Mouse (Mus musculus) A20 (cell line): Measurements from ENCODE around the gene Fhl3.
"Not testable (repeated sequence)": the region's sequence is repeated elsewhere in the genome, so short reads cannot be mapped to it uniquely, and the experiment has no call there.

Experiments used
- DNase-seq: peaks from one replicate; pipeline ENCODE4 v3.0.0-alpha.2; 2011; ENCODE audit warnings: low read depth, low spot score

Fhl3 gene

GRCm38 (mm10) chr4:124708518-124709477, 8.3 kb downstream of the Fhl3 start:
- DNase-seq, result peak; percentile 96

DNA sequence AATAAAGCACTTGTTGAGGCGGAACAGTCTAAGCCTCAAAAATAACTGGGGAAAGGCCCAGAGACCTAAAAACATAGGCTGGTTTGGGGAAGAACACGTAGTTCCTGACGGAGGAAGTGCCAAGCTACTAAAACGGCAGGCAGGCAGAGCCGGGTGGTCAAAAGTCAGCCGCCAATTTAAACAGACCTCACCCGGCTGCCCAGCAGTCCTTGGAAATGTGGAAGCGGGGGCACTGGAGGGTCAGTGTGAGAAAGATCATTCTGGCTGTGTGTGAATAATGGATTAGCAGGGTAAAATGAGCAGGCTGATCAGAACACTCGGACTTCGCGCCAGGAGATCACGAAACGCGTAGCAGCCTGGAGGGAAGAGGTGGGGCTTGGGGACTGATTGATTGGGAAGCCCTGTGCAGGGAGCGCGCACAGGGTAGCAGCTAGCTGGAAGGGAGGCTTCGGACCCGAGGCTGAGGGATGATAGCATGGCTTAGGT, 9.5 kb downstream of the Fhl3 start:
- peak; percentile 81 for DNase-seq

GRCm38 (mm10) chr4:124710776-124711291, 10.3 kb downstream of the Fhl3 start:
- DNase-seq, result peak; percentile 83

DNA sequence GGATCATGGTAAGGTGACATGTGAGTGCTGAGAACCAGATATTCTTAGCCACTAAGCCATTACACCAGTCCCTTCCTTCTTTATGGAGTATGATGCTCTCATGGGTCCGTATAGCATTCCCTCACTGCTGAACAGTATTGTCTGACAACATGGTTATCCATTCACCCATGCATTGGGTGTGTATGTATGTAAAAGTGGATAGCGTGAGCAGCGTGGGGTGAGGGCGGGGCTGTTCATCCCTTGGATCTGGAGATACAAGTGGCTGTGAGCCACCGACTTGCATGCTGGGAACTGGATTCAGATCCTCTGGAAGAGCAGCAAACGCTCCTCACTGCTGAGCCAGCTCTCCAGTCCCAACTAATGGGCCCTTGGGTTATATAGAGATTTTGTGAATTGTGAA, 12.1 kb downstream of the Fhl3 start:
- DNase-seq, result no peak

GRCm38 (mm10) chr4:124713850-124714249, 13.3 kb downstream of the Fhl3 start:
- DNase-seq, result not testable (repeated sequence)

- DNase-seq, result peak; percentile 97
Measured at GRCm38 (mm10) chr4:124714545-124715481, 14.3 kb downstream of the Fhl3 start, which contains the start of gene Sf3a3. Gene Sf3a3, plus strand, starts transcription at chr4:124714776.

DNA sequence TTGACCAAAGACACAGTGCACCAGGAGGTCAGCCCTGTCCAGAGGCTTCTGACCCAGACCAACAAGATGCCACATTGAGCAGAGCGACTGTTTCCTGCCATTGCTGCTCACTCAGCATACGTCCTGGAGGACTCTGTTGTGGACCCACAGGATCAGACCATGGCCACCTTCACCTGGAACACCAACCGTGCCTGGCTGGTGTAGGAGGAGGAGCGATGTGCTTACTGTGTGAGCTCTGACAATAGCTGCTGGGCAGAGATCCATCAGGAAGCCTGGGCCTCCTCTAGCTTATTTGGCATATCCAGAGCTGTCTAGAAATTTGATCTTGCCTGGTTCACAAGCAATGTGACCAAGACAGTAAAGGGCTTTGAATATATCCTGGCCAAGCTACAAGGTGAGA, 18.6 kb downstream of the Fhl3 start:
- no peak for DNase-seq

DNA sequence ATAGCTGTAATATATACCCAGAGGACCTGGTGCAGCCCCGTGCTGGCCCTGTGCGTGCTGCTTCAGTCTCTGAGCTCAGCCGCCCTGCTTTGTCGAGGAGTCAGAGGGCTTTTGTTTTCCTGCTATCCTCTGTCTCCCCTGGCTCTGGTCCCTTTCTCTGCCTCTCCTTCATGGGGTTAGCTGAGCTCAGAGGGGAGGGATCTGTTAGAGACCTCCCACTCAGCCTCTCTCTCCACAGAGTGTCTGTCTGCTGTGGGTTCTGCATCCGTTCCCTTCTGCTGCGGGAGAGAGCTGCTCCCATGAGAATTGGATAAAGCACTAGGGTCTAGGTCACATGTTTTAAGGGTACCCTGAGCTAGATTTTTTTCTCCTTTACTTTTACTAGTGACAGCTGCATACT, 25.6 kb downstream of the Fhl3 start:
- DNase-seq, result no peak

- no peak for DNase-seq
Measured at GRCm38 (mm10) chr4:124736952-124737351, 36.5 kb downstream of the Fhl3 start.

GRCm38 (mm10) chr4:124737486-124737885, 37.0 kb downstream of the Fhl3 start:
- no peak for DNase-seq

DNA sequence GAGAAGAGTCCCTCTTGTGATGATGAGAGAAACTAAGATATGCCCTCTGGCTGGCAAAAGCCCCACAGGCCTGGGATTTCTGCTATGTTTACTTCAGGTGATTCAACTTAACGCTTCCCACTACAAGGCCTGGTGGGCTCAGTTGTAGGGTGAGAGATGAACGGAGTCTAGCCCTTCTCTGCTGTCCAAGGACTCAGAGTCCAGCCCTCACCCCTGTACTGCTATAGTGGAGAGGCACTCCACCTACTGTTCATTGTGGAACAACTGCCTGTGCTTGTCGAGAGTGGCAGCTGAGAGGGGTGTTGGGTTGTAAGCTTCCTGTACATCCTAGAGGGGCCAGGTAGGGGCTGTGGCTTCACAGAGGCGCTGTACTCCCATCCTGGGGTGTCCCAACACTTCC, 37.5 kb downstream of the Fhl3 start:
- DNase-seq, result no peak

DNA sequence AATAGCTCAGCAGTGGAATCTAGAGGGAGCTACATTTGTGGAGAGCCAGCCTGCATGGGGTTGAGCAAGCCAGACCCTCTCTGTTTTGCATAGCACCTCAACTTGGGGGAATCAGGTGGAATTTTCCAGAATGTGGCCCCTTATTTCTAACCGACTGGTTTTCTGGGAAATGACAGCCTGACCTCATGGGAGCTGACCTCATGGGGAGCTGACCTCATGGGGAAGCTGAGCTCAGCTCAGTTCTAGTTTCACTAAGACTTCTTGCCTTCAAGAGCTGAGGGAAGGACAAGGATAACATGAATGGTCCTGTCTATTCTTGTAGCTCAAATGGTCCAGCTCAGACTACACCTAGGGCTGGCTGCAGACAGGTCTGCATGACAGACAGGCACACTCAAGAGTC, 38.3 kb downstream of the Fhl3 start:
- no peak for DNase-seq

DNA sequence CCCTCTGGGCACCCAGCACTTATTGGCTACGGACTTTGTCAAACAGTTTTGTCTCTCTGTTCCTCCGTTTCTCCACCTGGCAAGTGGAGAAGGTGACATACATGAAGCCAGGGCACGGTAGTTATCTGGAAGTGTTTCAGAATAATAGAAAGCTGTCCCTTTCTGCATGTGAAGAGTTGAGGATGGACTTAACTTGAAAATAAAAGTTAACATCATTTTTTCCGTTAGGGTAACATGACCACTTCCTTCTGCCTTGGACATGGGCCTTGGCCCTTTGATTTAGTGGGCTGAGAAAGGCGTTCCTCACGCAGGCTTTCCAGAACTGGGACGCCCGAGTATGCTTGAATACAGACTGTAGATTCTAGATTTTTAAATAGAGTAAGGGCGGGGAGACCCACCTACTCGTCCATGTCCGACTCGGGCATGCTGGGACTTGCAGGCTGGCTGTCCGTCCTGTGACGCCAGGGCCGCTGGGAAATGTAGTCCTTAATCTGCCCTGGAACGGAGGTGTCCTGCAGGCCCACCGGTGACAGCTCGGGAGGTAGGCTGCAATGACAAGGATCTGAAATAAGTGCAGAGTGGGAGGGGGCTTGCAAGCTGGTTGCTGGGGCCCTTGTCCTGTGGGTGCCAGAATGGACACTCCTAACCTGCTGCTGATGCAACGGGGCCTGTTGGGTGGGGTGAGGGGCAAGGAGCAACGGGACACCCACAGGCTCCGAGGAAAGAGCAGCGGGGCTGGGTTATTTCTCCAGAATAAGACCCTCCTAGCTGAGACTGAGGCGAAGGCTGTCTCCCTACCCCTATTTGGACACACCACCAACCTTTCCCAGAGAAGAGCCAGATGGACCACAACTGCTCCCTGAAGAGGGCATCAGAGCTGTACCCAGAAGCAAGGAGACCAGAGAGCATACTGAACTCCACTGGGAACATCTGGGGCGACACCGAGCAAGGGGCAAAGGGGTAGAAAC, 41.2 kb downstream of the Fhl3 start, which contains the start of gene Inpp5b:
Inpp5b (plus strand) TSS at position 475 of the 968 bp plus-strand sequence.
- DNase-seq, result peak; percentile 90

DNA sequence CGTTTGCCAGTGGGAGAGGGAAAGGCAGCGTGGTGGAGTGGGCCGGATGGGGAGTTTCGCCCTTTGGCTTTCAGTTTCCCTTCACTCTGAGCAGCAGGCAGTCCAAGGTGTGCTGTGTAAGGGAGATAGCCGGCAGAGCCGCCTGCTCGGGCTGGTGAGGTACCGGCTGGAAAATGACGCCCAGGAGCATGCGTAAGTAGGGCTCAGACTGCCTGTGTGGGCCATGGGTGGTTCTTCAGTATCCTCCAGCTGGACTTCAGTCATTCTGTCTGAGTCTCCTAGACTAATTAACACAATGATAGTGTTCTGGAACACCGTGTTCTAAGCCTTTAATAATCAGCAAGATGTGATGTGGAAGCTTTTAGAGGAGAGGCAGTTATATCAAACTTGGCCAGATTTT, 42.3 kb downstream of the Fhl3 start:
- DNase-seq, result peak; percentile 44

- DNase-seq, result peak; percentile 76
Measured at GRCm38 (mm10) chr4:124746577-124746976, 46.1 kb downstream of the Fhl3 start.

GRCm38 (mm10) chr4:124747851-124748250, 47.4 kb downstream of the Fhl3 start:
- no peak for DNase-seq

DNA sequence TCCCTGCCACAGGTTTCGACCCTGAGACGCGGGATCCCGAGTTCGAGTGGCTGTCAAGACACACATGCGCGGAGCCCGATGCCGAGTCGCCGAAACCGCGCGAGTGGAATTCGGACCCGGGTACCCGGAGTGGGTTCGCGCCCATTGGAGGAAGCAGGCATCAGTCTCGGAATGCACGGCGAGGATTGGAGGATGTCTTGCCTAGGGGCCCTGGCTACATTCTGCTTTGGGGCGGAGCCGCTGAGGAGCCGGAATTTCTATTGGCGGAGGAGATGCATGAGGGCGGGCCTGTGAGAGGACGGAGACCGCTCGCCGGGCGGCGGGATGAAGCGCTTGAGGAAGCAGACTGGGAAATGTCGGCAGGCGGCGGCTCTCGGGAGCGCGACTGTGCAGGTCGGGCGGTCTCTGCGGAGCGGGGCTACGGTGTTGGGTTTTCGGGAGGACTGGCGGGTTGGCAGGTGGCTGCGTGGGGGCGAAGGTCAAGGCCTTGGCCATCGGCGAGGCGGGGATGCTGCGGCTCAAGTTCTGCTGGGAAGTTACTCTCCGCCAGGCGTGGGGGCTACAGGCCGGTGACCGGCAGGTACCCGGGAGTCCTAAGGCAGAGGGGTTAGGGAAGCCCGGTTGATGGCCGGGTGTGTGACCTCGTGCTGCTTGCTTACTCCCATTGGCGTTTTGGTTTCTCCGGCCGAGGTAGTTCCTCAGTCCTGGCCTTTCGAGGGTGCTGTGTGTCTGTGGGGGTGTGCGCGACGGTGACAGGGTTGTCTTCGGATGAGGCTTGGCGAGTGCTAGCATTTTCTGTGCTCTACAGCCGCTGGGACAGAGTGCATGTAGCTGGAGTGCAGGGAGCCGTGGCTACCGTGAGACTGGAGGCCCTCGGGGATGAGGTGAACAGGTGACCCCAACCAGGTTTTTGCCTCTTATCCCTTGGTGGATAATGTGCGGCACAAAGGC, 51.1 kb downstream of the Fhl3 start:
- peak; percentile 97 for DNase-seq

- peak; percentile 52 for DNase-seq
Measured at GRCm38 (mm10) chr4:124752281-124753199, 52.0 kb downstream of the Fhl3 start.
